Mouse (Mus musculus) mature B cell (primary cell): Measurements from ENCODE around the gene Ddn.

Source experiments
- in situ Hi-C: fragments of 300-500 bp; cut with MboI; formaldehyde crosslinking; loops from 2 replicates; pipeline ENCODE4 v1.14.3; 2019

The Ddn gene

GRCm38 (mm10) chr15:98809390-98809789, at the start of gene Ddn:
Gene Ddn, minus strand, starts transcription at chr15:98809490.
- in situ Hi-C loops, result no loop called here

GRCm38 (mm10) chr15:98854214-98854613, 44.9 kb upstream of the Ddn start:
- in situ Hi-C loops, result no loop called here

GRCm38 (mm10) chr15:98853161-98853937, 44.1 kb upstream of the Ddn start:
- in situ Hi-C loops, result no loop called here

- in situ Hi-C loops, result no loop called here
Measured at GRCm38 (mm10) chr15:98852733-98853132, 43.4 kb upstream of the Ddn start.

- in situ Hi-C loops, result no loop called here
Measured at GRCm38 (mm10) chr15:98852071-98852470, 42.8 kb upstream of the Ddn start.

- in situ Hi-C loops, result no loop called here
Measured at GRCm38 (mm10) chr15:98851229-98851818, 42.0 kb upstream of the Ddn start.

- in situ Hi-C loops, result no loop called here
Measured at GRCm38 (mm10) chr15:98850668-98851067, 41.4 kb upstream of the Ddn start.

- in situ Hi-C loops, result no loop called here
Measured at GRCm38 (mm10) chr15:98849956-98850600, 40.8 kb upstream of the Ddn start.

- in situ Hi-C loops, result no loop called here
Measured at GRCm38 (mm10) chr15:98849165-98849564, 39.9 kb upstream of the Ddn start.

GRCm38 (mm10) chr15:98846140-98846539, 36.9 kb upstream of the Ddn start:
- in situ Hi-C loops, result no loop called here

- in situ Hi-C loops, result no loop called here
Measured at GRCm38 (mm10) chr15:98845149-98845548, 35.9 kb upstream of the Ddn start.

GRCm38 (mm10) chr15:98843595-98844223, 34.4 kb upstream of the Ddn start:
- in situ Hi-C loops, result no loop called here

GRCm38 (mm10) chr15:98839671-98840585, 30.6 kb upstream of the Ddn start:
- in situ Hi-C loops, result no loop called here

GRCm38 (mm10) chr15:98839161-98839560, 29.9 kb upstream of the Ddn start:
- in situ Hi-C loops, result no loop called here

- in situ Hi-C loops, result no loop called here
Measured at GRCm38 (mm10) chr15:98837743-98838103, 28.4 kb upstream of the Ddn start.

GRCm38 (mm10) chr15:98837006-98837742, 27.9 kb upstream of the Ddn start:
- in situ Hi-C loops, result no loop called here

GRCm38 (mm10) chr15:98835291-98835690, 26.0 kb upstream of the Ddn start:
- in situ Hi-C loops, result no loop called here

- in situ Hi-C loops, result no loop called here
Measured at GRCm38 (mm10) chr15:98834059-98834458, 24.8 kb upstream of the Ddn start.

- in situ Hi-C loops, result no loop called here
Measured at GRCm38 (mm10) chr15:98833281-98833680, 24.0 kb upstream of the Ddn start.

GRCm38 (mm10) chr15:98832161-98833058, 23.1 kb upstream of the Ddn start:
- in situ Hi-C loops, result no loop called here
